Mouse (Mus musculus): ENCODE measurements around the gene Spice1. TPM values are rescaled to one million over a fixed set of nuclear protein-coding genes. Genes with fewer than 3 reads are reported as not detected.

Spice1 gene
- polyA plus RNA-seq, 1 experiment from 2014 or later: 31.2 TPM

GRCm38 (mm10) chr16:44430021-44430420 lies 83.1 kb downstream of the Spice1 start:
- H3K4me1 ChIP-seq: no peaks in the 10 kb centered on the region
- H3K27ac ChIP-seq: no peak overlapping the region
- H3K36me3 ChIP-seq: no peaks in the 10 kb centered on the region
- no peak overlapping the region for H3K4me3 ChIP-seq (replicated peaks)
- 76% methylated on average over 7 of the region's 7 CpGs for WGBS
- H3K27me3 ChIP-seq: no peaks in the 10 kb centered on the region
- no peak for ATAC-seq (replicated peaks; ENCODE audit: low FRiP score)
- H3K9me3 ChIP-seq (replicated peaks): no peaks in the 10 kb centered on the region
- H3K9ac ChIP-seq: no peak overlapping the region
- no peak overlapping the region for H3K4me2 ChIP-seq

GRCm38 (mm10) chr16:44434931-44435330 lies 88.0 kb downstream of the Spice1 start:
- no peaks in the 10 kb centered on the region for H3K27me3 ChIP-seq
- H3K4me2 ChIP-seq: no peak overlapping the region
- H3K36me3 ChIP-seq: no peaks in the 10 kb centered on the region
- H3K4me1 ChIP-seq: no peaks in the 10 kb centered on the region
- no peak overlapping the region for H3K4me3 ChIP-seq (replicated peaks)
- no peak overlapping the region for H3K27ac ChIP-seq
- H3K9ac ChIP-seq: no peak overlapping the region
- no peak for ATAC-seq (replicated peaks; ENCODE audit: low FRiP score)
- no peaks in the 10 kb centered on the region for H3K9me3 ChIP-seq (replicated peaks)
- WGBS: 85% methylated on average over 7 of the region's 7 CpGs

GRCm38 (mm10) chr16:44435481-44435880 lies 88.6 kb downstream of the Spice1 start:
- Histone ChIP-seq H3K9ac (no peak overlapping the region), H3K4me2 (no peak overlapping the region), H3K27ac (no peak overlapping the region), H3K36me3 (no peaks in the 10 kb centered on the region), H3K4me3 (replicated peaks) (no peak overlapping the region), H3K27me3 (no peaks in the 10 kb centered on the region), H3K9me3 (replicated peaks) (no peaks in the 10 kb centered on the region), H3K4me1 (no peaks in the 10 kb centered on the region)
- ATAC-seq (replicated peaks; ENCODE audit: low FRiP score): no peak
- 68% methylated on average over 4 of the region's 4 CpGs for WGBS

Other genes starting within 250 kb of the Spice1 start
- 77.5 and 82.3 TPM in 2 replicates for gene Atp6v1a, start 207.4 kb upstream of the Spice1 start, polyA plus RNA-seq (2015; fragmentation: Nextera tagmentation; extraction: Ambion mirVana)
- 114 and 130 TPM in 2 replicates for gene Naa50, start 207.3 kb upstream of the Spice1 start, polyA plus RNA-seq (2015; fragmentation: Nextera tagmentation; extraction: Ambion mirVana)
- gene Usf3, start 173.9 kb upstream of the Spice1 start, polyA plus RNA-seq (2015; fragmentation: Nextera tagmentation; extraction: Ambion mirVana): 3.0 and 3.3 TPM in 2 replicates
- 0.80 and 0.99 TPM in 2 replicates for gene Sidt1, start 13.9 kb upstream of the Spice1 start, polyA plus RNA-seq (2015; fragmentation: Nextera tagmentation; extraction: Ambion mirVana)
- 0.32 and 0.40 TPM in 2 replicates for gene Cfap44, start 47.7 kb downstream of the Spice1 start, polyA plus RNA-seq (2015; fragmentation: Nextera tagmentation; extraction: Ambion mirVana)
- gene Boc, start 211.8 kb downstream of the Spice1 start, polyA plus RNA-seq (2015; fragmentation: Nextera tagmentation; extraction: Ambion mirVana): 19.1 and 24.2 TPM in 2 replicates